Mouse (Mus musculus) kidney, embryonic 16.5 days (tissue): ENCODE data around the gene Gm11444. TPM values are rescaled to one million over a fixed set of nuclear protein-coding genes. Genes with fewer than 3 reads are reported as not detected.
A peak's percentile ranks its signal among the peaks of the same experiment; 100 is the strongest.

ENCODE experiments used
- ATAC-seq: fragments of 200-750 bp; cut with Nextera tagmentation; 2 replicates; pipeline ENCODE4 v1.8.0; 2017; ENCODE audit warnings: moderate TSS enrichment; ENCODE audit not compliant: low FRiP score, low TSS enrichment
- H3K27ac ChIP-seq: fragments of 300-500 bp; sonication (generic); 2 replicates; pipeline ENCODE4 v1.5.1; 2014; ENCODE audit warnings: low read length
- H3K27me3 ChIP-seq: fragments of 300-500 bp; sonication (generic); 2 replicates; pipeline ENCODE4 v1.6.1; 2014; ENCODE audit warnings: low read length, control low read depth, mixed read lengths; ENCODE audit not compliant: insufficient read depth
- H3K36me3 ChIP-seq: fragments of 300-500 bp; sonication (generic); 2 replicates; pipeline ENCODE4 v1.6.1; 2014; ENCODE audit warnings: low read length, control low read depth, mixed read lengths; ENCODE audit not compliant: insufficient read depth
- H3K4me1 ChIP-seq: fragments of 300-500 bp; sonication (generic); 2 replicates; pipeline ENCODE4 v1.6.1; 2014; ENCODE audit warnings: low read length, control low read depth, mixed read lengths; ENCODE audit not compliant: insufficient read depth
- H3K4me2 ChIP-seq: fragments of 300-500 bp; sonication (generic); replicated peaks from 2 replicates; pipeline ENCODE4 v1.6.1; 2014; ENCODE audit warnings: low read depth, low read length
- H3K4me3 ChIP-seq: fragments of 300-500 bp; sonication (generic); 2 replicates; pipeline ENCODE4 v1.5.1; 2014; ENCODE audit warnings: mild to moderate bottlenecking, low read length
- H3K9ac ChIP-seq: fragments of 300-500 bp; sonication (generic); replicated peaks from 2 replicates; pipeline ENCODE4 v1.6.1; 2014; ENCODE audit warnings: low read length
- H3K9me3 ChIP-seq: fragments of 300-500 bp; sonication (generic); 2 replicates; pipeline ENCODE4 v1.6.1; 2016; ENCODE audit warnings: low read length, control low read depth
- WGBS: fragments of 180-500 bp; shearing (Covaris S2); extraction: QIAGEN DNeasy Blood & Tissue Kit; methylation state at CpG from one replicate; pipeline ENCODE4 v1.1.7; 2014; 5-methylcytosine and 5-hydroxymethylcytosine counted together
- polyA plus RNA-seq: library from polyadenylated mRNA; unstranded; fragments of >200 nt; fragmentation: Nextera tagmentation; extraction: Ambion mirVana; gene quantifications from 2 replicates; pipeline ENCODE4 v1.2.1, GENCODE M21; 2015

The Gm11444 gene
- polyA plus RNA-seq, 1 experiment from 2014 or later, result not detected

DNA sequence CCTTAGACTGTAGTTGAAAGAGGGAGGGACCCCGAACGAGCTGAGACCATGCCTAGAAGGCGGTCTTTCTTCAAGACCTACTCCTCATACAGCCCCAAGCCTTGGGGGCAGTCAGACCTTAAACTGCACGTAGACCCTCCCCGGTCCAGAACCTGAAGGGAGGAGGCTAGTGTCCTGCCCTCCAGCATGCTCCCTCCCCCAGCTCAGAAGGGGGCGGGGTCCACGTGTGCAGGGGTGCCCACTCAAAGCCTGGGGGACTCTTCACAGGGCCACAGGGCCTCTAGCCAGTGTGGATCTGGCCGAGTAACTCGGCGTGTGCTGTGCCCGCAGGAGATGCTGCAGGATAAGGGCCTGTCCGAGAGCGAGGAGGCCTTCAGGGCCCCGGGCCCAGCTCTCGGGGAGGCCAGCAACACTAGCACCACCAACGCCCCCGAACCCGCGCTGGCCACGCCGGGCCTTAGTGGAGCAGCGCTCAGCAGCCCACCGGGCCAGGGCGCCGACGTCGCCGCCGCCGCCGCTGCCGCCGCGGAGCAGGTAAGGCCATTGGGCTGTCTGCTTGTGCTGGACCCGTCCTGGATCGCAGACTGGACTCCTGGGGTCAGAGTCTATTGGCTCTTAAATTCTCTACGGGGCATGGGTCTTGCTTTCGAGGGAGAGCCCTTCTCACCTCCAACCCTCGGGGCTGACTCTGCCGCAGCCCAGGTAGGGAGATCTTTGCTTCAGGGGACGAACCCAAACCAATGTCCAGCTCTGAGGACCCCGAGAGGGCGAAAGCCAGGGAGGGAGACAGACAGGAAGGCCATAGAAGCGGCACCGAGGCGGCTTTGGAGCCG is 39.8 kb upstream of the Gm11444 start:
- H3K27ac ChIP-seq, result no peak overlapping the region
- 4% methylated on average over 47 of the region's 47 CpGs for WGBS
- H3K27me3 ChIP-seq, result peaks cover 94% of the 10 kb centered on the region
- H3K4me3 ChIP-seq, result peak overlapping the region; percentile 14
- peak; percentile 37; the same call in 1 of the 2 replicates for ATAC-seq
- no peak overlapping the region for H3K9ac ChIP-seq
- H3K4me2 ChIP-seq, result 0 out of 2 replicates have a peak overlapping the region, but pooled peaks have one; percentile 16
- no peaks in the 10 kb centered on the region for H3K9me3 ChIP-seq
- peaks cover 23% of the 10 kb centered on the region for H3K4me1 ChIP-seq
- H3K36me3 ChIP-seq, result no peaks in the 10 kb centered on the region

DNA sequence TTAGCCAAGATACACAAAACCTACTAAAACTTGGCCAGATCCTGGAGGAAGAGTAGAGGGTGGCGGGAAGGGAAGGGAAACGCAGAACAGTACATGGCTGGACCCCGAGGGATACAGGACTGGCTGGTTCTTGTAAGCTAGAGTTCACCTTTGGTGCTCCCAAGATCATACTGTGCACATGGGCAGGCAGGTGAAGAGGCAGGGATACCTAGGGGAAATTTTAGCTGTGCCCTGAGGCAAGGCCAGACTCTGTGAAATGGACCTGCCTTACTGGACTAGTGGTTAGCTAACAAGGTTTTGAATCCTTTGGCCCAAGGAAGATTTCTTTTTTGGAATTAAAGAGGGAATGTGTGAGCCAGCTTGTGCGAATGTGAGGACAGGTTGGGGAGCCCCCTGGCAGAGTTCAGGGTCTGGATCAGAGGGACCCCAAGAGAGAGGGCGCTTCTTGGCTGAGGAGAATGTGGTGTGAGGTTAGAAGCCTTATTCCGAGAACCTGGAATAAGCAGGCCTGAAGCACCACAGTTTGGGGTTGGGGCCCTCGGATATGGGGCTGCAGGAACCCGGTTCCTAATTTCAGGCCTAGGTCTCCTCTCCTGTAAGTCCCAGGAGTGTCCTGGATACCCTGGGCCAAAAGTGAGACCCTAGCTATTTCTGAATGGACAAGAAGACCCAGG is 39.1 kb upstream of the Gm11444 start:
- Histone ChIP-seq H3K9me3 (no peaks in the 10 kb centered on the region), H3K4me3 (no peak overlapping the region), H3K27me3 (peaks cover 94% of the 10 kb centered on the region), H3K9ac (no peak overlapping the region), H3K4me2 (no peak overlapping the region), H3K4me1 (peaks cover 19% of the 10 kb centered on the region), H3K36me3 (no peaks in the 10 kb centered on the region), H3K27ac (no peak overlapping the region)
- WGBS, result 39% methylated on average over 8 of the region's 8 CpGs
- no peak for ATAC-seq

GRCm38 (mm10) chr11:85888451-85888961 is 38.4 kb upstream of the Gm11444 start:
- H3K9ac ChIP-seq, result no peak overlapping the region

DNA sequence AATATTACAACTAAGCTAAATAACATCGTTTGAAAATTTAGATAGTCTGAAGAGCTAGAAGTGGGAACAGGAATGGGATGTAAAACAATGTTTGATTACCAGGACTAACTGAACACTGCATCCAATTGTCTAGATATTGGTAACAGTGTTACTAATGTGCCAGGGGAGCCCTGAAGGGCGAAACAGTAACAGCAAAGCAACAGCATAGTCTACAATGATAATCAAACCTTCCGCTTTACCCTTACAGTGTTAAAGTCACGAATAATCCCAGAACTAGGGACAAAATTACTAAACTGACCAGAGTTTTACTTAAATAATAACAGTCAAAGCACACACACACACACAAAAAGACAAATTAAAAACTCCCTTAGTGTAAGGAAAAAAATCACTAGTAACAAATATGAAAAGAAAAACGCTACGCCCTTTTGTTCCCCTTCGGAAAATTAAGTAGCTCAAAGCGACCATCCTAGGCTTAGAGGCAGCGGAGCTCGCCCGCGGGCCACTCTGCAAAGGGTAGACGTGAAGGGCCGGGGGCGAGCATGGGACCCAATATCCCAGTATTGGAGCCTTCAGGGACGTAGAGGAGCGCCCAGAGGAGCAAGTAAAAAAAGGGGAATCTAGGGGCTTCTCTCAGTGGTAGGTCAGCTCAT is 37.8 kb upstream of the Gm11444 start:
- 7% methylated on average over 17 of the region's 17 CpGs for WGBS
- Histone ChIP-seq H3K36me3 (no peaks in the 10 kb centered on the region), H3K27me3 (peaks cover 94% of the 10 kb centered on the region), H3K4me3 (peak overlapping the region; percentile 12), H3K9ac (no peak overlapping the region), H3K4me2 (peak overlapping the region; percentile 16), H3K9me3 (no peaks in the 10 kb centered on the region), H3K4me1 (peaks cover 19% of the 10 kb centered on the region), H3K27ac (no peak overlapping the region)
- ATAC-seq, result no peak

More at GRCm38 (mm10) chr11:85888451-85888961, 38.4 kb upstream of the Gm11444 start:
- Histone ChIP-seq H3K4me3 (peak overlapping the region; percentile 12), H3K27me3 (peaks cover 94% of the 10 kb centered on the region), H3K36me3 (no peaks in the 10 kb centered on the region), H3K4me1 (peaks cover 19% of the 10 kb centered on the region), H3K9me3 (no peaks in the 10 kb centered on the region), H3K27ac (no peak overlapping the region), H3K4me2 (peak overlapping the region; percentile 16; the same call in 1 of the 2 replicates)
- 2% methylated on average over 26 of the region's 26 CpGs for WGBS
- no peak for ATAC-seq

- no peaks in the 10 kb centered on the region for H3K9me3 ChIP-seq
- no peaks in the 10 kb centered on the region for H3K36me3 ChIP-seq
- no peak for ATAC-seq
- peaks cover 19% of the 10 kb centered on the region for H3K4me1 ChIP-seq
- H3K4me3 ChIP-seq, result no peak overlapping the region
- 23% methylated on average over 6 of the region's 6 CpGs for WGBS
- H3K4me2 ChIP-seq, result no peak overlapping the region
- H3K27ac ChIP-seq, result no peak overlapping the region
- H3K27me3 ChIP-seq, result peaks cover 94% of the 10 kb centered on the region
- no peak overlapping the region for H3K9ac ChIP-seq
Observed at GRCm38 (mm10) chr11:85887273-85887672, 37.1 kb upstream of the Gm11444 start.

GRCm38 (mm10) chr11:85886429-85886785 is 36.3 kb upstream of the Gm11444 start:
- Histone ChIP-seq H3K27ac (no peak overlapping the region), H3K4me2 (no peak overlapping the region), H3K9me3 (no peaks in the 10 kb centered on the region), H3K4me1 (peaks cover 19% of the 10 kb centered on the region), H3K27me3 (peaks cover 94% of the 10 kb centered on the region), H3K9ac (no peak overlapping the region), H3K4me3 (no peak overlapping the region), H3K36me3 (no peaks in the 10 kb centered on the region)
- WGBS, result 5% methylated on average over 22 of the region's 22 CpGs
- ATAC-seq, result no peak

GRCm38 (mm10) chr11:85885665-85886428 is 35.7 kb upstream of the Gm11444 start, which contains the start of gene Tbx4:
TSS of gene Tbx4 (plus strand) at chr11:85886422.
- Histone ChIP-seq H3K27me3 (peaks cover 94% of the 10 kb centered on the region), H3K9ac (no peak within 1 kb of the TSS)
- WGBS, result 25% methylated on average over 21 of the region's 28 CpGs

GRCm38 (mm10) chr11:85884498-85884897 is 34.4 kb upstream of the Gm11444 start:
- 68% methylated on average over 4 of the region's 4 CpGs for WGBS
- H3K4me1 ChIP-seq, result peaks cover 12% of the 10 kb centered on the region; the same call in 1 of the 2 replicates
- no peak overlapping the region for H3K4me3 ChIP-seq
- no peak overlapping the region for H3K9ac ChIP-seq
- H3K36me3 ChIP-seq, result no peaks in the 10 kb centered on the region
- H3K27me3 ChIP-seq, result peaks cover 86% of the 10 kb centered on the region
- H3K27ac ChIP-seq, result no peak overlapping the region
- no peak overlapping the region for H3K4me2 ChIP-seq
- H3K9me3 ChIP-seq, result no peaks in the 10 kb centered on the region
- no peak for ATAC-seq

More at GRCm38 (mm10) chr11:85885665-85886428, 35.7 kb upstream of the Gm11444 start, which contains the start of gene Tbx4:
- Histone ChIP-seq H3K9me3 (no peaks in the 10 kb centered on the region), H3K4me2 (no peak within 1 kb of the TSS), H3K4me3 (no peak within 1 kb of the TSS), H3K27ac (no peak within 1 kb of the TSS), H3K36me3 (no peaks in the 10 kb centered on the region), H3K4me1 (peaks cover 19% of the 10 kb centered on the region)
- no peak for ATAC-seq
